Mouse (Mus musculus) layer of hippocampus, adult 8-10 months (tissue): ENCODE measurements at regions not wholly inside any gene's neighbourhood (a gene's known extent, or its start where the extent isn't known, plus 50 kb on each side); places are given as distances from the start of the nearest gene placed in this dataset.

ENCODE experiments used
- DNase-seq, 2 experiments: peaks; one replicate each; pipeline ENCODE4 v3.0.0; 2022; ENCODE audit warnings: low spot score in 2 of 2

DNA sequence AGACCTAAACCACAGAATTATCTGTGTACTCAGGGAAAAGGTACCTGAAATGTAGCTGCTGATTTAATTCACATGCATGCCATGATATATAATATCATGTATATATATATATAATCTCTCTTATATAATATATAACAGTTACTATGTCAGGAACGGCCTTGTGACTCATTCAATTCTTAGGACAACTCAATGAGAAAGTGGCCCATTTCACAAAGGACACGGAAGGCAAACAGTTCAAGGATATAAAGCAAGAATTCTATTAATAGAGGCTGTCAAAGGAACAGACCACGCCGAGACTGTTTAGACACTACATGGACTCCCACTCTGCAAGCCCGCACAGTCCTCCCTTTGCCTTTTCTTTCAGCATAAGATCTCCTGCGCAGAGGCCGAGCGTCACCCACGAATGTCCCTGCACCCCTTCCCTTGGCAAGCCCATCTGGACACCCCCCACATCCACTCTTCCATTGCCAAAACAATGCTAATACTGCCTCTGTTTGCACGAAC, 148.0 kb upstream of the Klf14 start:
- DNase-seq: no peak

DNA sequence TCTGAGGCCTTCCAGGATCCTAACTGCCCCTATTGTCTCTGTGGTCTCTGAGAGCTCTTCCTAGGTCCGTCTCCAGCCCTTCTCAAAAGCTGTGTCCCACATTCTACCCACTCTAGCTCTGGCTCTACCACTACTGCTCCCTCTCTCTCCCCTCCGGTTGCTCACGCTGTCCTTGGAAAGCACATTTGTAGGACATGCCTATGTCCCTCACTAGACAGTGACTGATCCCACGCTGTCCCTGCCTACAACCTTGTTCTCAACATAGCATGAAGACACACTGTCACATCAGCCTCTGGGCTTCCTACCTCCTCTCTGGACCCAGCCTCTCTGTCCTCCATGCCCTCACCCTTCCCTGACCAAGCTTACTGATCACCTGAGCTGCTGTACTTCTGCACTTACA, 148.5 kb upstream of the Klf14 start:
- DNase-seq: no peak

DNA sequence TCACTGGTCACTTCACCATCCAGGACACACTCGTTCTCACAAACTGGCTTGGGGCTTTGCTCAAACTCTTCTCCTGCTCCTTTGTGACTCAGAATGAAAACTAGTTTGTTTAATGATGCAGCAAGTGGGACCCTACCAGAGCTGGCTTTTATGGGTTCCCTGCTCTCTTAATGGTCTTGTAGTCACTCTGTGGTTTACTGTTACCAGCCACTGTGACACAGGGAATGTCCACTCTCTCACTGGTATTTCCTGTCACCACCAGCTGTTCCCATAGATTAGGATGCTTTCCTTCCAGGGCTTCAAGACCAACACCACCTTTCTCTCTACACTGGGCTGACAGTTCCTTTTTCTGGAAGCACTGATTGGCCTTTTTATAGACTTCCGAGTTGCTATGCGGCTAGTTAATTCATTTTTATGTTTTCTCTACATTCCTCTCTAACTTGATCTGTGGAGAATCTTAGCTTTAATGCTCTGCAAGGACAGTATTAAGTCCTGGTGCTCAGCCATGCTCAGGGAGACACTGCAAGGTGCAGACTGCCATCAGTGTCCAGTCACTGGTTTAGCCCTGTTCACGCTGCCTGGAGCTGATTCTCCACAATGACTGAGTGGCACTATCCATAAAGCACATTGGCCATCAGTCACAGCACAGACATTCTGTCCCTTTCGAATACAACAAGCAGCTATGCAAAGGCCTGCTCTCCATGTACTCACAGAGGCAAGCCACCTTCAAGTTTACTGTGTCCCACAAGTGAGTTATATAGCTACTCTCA, 149.2 kb upstream of the Klf14 start:
- no peak for DNase-seq

DNA sequence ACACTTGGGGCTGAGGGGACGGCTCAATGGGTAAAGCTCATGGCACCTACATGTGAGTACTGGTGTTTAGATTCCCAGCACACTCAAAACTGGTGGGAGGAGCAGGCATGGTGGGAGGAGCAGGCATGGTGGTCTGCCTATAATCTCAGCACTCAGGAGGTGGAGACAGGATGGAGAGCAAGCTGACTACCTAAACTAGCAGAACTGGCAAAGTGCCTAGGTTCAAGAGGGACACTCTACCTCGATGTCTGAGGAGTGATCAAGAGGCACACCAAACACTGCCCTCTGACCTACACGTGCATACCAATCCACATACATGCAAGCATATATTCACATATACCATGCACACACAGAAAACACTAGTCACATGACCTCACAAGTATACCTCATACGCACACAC, 150.7 kb upstream of the Klf14 start:
- DNase-seq: no peak

DNA sequence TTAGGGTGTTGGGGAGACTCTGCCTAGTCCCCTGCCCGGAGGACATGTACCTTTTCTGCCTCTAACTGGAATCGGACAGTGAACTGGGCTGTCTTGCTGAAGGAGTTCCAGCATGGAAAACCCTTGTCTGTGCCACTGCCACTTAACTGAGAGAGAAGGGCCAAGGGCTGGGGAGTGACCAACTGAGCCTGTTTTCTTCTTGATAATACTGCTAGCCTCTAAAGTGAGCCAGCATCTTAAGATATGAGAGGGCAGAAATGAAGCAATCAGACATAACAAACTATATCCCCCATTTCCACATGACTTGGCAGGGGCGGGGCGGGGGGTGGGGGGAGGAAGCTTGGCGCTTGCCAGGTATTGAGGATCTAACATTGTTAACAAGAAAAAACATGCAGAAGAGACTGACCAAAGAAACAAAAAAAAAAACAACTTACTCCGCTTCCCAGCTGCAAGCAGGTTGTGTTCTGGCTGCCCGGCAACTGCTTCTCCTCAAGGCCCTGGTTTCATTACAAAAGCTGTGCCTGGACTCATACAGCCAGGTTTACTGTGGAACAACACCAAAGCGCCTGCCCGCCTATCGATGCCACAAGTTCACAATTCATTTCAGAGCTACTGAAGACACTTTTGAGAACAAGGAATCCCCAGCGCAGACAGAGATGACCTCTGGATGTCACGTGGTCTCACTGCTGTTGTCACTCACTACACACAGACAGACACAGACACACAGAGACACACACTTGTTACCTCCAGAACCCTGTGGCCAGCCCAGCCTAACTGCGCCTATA, 153.6 kb upstream of the Klf14 start:
- DNase-seq: no peak

DNA sequence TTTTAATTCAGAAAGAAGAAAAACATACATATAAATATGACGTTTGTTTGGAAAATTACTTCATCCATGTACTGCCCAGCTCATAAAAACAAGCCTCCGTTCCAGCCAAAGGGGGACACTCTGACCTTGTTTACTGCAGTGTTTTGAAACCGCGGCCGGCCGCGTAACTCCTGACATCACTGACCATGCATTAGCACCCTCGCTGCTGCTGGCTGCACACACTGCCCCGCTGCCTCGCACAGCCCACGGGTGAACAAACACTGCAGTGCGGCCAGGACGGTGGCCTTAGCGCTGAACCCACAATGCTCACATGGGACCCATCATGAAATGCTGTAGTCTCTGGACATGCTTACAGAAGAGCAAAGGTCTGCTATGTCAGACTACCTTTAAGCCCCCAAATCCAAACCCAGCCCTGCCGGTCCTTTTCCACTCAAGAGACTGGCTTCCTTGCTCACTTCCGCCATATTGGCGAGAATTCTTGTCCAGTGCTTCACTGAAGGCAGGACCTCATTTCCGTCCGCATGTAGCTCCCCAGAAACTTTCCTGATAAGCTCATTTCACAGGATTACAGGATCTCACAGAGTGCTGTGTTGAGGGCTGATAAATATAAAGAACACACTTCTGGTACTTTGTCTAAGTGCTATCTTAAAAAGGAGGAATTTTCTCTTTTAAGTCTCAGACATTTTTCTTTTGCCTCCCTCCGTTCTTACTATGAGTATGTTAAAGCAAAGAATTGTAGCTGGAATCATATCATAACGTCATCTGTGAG, 154.9 kb upstream of the Klf14 start:
- DNase-seq: no peak

DNA sequence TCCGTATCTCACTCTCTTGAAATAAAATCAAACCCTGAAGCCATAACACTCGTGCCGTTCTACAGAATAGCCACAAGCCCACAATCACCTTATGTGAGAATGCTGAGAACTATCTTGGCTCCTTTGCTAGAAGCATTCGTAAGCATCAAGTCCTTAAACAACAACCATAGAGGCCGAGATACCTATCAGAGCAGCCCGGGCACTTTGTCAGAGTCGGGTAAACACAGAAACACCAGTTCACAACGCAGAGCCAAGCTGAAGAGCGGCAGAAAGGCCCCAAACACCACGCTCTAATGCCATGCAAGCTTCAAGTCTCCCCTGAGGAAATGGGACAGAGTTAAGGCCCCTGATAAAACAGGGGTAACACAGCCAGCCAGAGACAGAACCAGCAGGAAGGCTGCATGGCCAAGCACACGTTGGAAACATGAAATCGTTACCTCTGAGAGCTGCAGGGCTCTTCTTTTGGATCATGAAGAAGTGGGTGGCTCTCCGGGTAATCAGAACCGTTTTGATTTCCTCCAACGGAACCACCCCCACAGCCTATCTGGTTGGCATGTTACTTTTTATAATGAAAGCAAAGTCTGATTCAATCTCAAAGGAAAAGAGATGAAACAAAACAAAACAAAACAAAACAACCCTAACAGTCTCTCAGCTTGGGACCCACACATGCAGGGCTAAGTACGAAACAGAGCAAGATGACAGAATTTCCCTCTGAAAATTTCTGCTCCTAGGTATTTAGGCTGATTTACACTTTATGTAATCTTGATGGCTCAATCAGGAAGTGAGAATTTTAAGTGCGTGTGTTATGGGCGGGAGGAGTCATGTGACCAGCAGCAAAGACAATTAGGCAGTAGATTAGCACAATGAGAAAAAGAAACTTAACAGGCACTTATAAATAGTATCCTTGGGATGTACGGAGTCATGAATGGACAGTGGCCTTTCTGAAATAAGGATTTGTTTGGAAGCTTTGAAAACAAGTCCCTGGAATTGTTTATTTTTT, 155.8 kb upstream of the Klf14 start:
- no peak for DNase-seq

DNA sequence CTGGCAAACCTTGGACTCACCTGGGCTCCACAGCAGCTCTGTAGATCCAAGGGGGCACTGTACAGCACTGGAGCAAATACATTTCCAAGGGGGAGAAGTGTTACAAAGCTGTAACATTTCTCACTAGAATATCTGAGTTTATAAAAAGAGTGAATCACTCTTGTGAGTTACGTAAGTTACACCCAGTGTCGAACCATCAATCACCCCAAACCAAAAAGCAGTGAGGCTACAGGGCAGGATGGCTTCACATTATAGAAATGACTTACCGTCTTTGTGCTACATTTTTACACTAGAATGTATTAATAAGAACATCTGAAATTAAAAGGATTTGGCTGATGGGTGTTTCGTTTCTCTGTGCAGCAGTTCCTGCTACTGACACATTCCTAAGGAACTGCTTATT, 156.7 kb upstream of the Klf14 start:
- DNase-seq: no peak

DNA sequence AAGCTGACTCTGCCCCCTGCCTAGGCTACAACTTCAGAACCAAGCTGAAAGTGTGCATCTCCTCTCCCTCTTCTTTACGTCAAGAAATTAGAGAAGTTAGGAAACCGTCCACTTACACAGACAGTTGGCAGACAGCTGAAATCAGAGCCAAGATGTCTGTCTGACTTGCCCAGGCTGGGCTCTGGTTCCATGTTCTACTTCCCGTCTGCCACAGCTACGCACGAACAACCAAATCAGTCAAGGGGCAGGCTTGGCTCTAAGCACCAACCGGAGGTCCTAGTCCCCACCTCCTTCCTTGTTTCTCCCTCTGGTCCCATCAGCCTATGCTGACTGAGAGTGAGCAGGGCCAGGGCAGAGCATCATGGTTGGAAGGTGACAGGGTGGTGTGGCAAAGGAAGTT, 157.5 kb upstream of the Klf14 start:
- no peak for DNase-seq

DNA sequence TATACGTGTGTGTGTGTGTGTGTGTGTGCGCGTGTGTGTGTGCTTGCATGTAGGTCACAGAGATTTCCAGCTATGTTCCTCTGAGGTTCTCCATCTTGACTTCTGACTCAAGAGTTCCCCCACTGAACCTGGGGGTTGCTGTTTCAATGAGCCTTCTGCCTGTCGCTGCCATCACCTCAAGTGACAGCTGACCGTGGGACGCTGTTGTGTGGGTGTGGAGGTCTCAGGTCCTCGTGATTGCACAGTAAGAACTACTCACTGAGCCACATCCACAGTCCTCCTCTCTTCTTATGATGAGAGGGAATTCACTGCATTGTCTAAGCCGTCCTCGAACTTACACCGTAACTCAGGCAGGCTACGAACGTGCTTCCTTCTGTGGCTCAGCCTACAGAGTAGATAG, 158.8 kb upstream of the Klf14 start:
- DNase-seq: no peak

DNA sequence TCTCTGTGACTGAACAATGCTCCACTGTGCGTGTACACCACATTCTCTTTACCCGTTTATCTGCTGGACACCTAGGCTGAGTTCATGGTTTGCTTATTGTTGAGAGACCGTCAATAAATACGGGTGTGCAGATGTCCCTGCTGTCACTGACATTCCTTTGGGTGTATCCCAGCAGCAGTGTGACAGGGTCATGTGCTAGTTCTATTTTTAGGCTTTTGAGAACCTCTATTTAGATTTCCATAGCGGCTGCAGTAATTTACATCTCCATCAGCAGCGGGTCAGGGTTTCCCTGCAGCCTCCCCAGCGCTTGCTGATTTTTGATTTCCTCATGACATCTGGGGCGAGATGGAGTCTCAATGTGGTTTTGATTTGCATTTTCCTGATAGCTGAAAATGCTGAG, 162.1 kb upstream of the Klf14 start:
- DNase-seq: no peak

DNA sequence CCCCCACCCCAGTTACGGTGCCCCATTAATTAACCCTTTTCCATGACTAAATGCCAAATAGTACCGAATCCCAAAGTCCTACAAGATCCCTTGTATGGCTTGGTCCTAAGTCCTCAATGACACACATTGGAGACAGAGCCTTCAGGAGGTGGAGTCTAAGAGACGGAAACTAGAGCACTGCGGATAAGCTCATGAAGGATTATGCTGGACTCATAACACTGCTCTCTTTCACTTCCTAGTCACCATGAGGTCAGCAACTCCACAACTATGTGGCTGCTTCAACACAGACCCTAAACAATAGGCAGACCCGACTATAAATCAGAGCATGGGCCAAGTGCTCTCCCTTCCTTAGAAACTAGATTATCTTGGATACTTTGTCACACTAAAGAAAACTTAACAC, 164.0 kb upstream of the Klf14 start:
- DNase-seq: no peak

DNA sequence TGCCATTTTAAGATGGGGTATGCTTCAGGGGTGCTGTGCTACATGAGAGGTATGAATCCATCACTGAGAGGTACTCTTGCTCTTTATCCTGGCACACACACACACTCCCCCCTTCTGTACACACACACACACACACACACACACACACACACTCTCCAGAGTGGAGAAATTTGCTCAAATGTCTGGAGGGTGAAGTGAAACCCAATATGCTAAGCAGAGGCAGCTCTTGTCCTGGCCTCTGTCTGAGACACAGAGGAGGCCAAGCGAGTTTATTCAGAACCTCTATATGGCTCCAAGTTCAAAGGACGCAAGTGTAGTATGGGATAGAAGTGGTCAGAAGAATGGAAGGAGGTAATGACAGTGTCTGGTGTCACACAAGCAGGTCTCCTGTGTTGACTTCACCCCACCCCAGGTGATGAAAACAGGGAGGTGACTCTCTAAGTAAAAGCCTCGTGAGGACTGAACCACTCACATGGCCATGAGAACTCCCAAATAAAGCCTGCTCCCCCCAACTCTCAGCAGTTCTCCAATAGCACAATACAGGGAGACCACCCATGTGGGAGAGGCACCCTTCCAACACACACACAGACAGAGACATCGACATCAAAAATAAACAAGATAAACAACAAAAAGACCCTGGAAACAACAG, 164.6 kb upstream of the Klf14 start:
- no peak for DNase-seq

DNA sequence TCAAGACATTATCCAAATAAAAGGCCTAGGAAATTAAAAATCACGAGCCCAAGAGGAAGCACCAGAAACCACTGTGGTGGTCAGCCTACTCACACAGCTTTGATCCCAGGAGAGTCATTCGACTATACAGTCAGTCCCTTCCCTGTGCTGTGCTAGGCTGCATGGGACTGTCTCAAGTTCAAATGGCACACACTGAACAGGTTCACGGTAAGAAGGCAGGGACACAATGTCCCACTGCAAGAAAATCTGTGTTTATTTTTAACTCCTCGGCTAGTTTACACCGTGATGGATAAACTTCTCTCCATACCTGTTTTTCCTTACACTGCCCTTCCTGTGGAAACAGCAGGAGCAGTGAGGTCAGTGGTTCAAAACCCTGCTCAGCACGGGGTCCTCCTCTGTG, 165.2 kb upstream of the Klf14 start:
- no peak for DNase-seq

DNA sequence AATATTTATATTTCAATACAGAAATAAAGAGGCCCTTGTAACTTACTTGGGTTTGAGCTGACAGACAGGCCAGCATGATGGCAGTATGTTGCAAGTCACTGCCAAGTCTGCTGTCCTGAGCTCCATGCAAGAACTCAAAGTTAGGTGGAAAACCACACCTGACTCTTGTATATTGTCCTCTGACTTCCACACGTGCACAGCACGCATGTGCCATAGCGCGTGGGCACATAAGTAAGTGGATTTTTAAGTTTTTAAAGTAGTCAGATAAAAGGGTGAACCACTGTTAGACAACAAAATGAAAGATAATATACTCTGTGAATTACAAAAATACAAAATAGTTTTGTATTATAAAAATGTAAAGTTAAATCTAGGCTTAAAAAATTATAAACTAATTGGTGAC, 166.0 kb upstream of the Klf14 start:
- no peak for DNase-seq

DNA sequence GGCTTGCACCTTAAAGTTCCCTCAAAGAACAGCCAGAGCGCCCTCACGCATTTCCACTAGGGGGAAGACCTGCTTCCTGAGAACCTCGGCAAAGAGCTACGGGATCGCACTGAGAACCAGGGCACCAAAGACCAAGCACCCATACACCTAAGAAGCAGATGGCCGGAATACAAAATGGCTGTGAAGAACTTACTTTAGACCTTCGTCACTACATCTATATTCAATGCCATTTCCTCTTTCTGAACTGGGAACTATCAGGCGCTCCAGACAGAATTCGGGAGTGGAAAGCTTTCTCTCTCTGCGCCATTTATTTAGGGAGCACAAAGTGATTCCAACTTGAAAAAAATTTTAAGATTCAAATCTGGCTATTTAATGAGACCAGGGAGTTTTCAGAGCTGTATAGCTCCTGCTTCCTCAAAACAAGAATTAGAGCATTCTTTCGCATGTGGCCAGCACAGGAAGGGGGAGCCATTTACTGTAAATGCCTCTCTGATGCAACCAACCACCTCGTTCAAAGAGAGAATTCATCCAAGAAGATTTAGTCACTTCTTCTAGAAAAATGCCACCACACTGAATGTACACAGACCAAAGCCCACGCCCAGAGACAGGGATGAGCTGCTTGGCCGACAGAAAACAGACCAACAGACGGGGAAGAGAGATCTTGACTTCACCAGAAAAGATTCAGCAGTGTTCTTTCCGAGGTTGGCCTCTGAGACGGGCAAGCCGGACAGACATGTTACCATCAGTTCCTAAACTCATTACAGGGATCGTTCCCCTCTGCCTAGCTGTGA, 166.6 kb upstream of the Klf14 start:
- no peak for DNase-seq

DNA sequence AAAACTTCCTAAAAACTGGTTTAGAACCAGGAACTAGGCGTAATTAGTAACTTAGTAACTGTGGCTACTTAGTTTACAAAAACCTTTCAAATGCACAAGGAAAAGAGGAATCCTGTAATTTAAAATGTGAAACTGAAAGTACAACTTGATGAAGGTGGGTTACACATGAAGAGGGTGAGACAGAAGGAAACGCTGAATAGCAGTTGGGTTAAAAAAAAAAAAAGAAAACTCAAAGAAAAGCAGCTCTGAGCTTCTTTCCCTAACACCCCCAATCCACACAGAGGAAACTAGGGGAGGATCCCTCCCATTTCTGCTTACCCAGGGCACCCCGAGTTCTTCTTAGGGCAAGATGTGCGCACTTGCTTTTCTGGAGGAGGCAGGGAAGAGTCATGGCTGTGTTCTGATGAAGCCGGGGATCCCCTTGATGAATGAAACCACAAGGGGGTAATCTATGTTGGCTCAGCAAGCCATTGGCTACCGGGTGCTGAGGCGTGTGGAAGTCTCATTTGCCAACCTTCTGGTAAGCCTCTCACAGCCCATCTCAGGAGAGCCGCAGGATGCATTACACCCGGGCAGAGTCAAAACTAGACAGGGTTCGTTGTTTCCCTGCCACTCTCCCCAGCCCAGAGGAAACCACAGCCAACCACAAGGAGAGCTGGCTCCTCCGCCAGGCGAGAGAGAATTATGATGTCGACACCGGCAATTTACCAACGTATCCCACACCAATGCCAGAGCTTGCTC, 167.4 kb upstream of the Klf14 start:
- DNase-seq: no peak

DNA sequence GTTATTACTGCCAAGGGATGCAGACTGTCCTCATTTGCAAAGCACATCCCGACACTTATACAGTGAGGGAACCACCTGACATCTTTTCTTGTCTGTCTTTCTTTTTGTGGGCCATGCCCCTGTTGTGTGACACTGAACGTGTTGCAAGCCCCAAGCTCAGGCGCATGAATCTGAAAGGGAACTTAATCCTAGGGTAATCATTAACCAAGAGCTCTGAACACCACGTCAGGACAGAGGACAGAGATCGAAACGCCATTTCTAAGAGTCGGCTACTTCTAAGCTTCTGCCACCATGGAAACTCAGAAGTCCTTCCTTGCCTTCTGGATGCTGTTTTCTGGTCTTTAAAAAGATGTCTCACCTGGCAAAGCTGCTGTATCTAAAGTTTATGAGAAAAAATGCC, 170.3 kb upstream of the Klf14 start:
- DNase-seq: no peak

DNA sequence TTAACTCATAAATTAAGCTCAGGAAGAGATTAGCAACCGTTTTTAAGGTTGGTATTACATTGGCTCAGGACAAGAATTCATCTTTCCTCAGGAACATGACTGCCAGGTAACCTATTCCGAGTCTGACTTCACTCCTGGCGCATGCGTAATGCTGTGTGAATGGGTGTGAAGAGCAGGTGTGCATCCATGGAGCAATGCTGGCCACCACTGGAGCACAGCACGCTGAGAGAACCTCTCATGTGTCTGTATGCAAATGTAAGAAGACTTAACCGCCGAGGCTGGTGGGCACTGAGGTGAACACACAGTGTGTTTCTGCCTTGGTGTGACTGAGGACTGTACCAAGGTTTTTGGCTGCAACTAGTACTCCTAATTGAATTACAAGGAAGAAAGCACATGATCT, 171.1 kb upstream of the Klf14 start:
- no peak for DNase-seq
